Mouse (Mus musculus) regulatory T cell (primary cell): ENCODE data around the gene Vmn2r39.

Source experiments
- in situ Hi-C: fragments of 300-600 bp; cut with MboI, MseI; formaldehyde crosslinking; loops from one replicate; pipeline ENCODE4 v1.15.1; 2025; ENCODE audit warnings: high pct_unique_total_duplicates

Gene Vmn2r39

GRCm38 (mm10) chr7:9030698-9031097, at the start of gene Vmn2r39:
Gene Vmn2r39, minus strand, starts transcription at chr7:9030798.
- in situ Hi-C loops, result loop anchor here (10.0 kb wide), 1 partner anchor 1516 kb away; no protein-coding TSS in a partner anchor

GRCm38 (mm10) chr7:9065353-9065752, 34.8 kb upstream of the Vmn2r39 start:
- in situ Hi-C loops, result loop anchor here (5.0 to 10.0 kb wide), 2 partner anchors 781 to 1523 kb away; no protein-coding TSS in a partner anchor
